14 mouse cellular contexts compared by ENCODE assay signal in the genomic region with DNA sequence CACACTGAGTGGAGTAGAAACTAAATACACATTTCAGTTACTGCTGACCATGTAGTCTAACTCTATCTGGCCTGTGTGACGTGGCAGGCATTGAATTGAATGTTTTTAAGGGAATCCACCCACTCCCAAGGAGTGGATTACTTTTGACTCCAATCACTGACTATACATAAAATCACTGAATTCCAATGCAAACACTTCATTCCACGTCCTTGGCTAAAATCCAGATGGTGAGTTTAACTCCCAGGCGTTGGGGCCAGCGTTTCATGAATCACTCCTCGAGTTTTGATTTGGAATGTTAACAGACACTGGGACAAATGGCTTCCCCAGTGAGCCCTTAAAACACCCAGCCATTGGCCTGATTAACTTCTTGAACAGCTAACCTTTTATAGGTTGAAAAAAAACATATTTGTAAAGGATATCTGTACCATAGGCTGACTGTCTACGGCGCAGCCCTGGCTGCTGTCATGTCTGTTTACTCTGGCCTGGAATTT. TPM values are rescaled to one million over a fixed set of nuclear protein-coding genes. Genes with fewer than 3 reads are reported as not detected.
A peak's percentile ranks its signal among the peaks of the same experiment; 100 is the strongest.
DNase-seq lines count a peak whose midpoint lies in the region; ATAC-seq and TF ChIP-seq lines count a peak whose summit lies in the region.
"Had no signal": no experiment of that assay in that cellular context is flagged by ENCODE, and none has a peak within 500 bp of the region (broad histone marks: within the 10 kb centered on the region; RNA-seq: fewer than 3 reads in every experiment).

No protein-coding gene starts in this region.

- intact Hi-C loops in heart, postnatal 25 days (cut with DNase I) = no loop called here

- peak; percentile 63 for ATAC-seq in heart, embryonic 12.5 days (ENCODE audit: insufficient number of reproducible peaks, low FRiP score)
- peak; percentile 76 for ATAC-seq in lung, embryonic 15.5 days (ENCODE audit: borderline replicate concordance, extremely low read depth, low FRiP score, low TSS enrichment)
- peak; percentile 71 for ATAC-seq in limb, embryonic 13.5 days (ENCODE audit: low FRiP score, low read depth)
- no peak for ATAC-seq in forebrain, postnatal 0 days
- no peak for ATAC-seq in hindbrain, embryonic 11.5 days (ENCODE audit: low FRiP score)

- peaks cover 8% of the 10 kb centered on the region; the same call in 1 of the 2 replicates for H3K36me3 ChIP-seq in heart, embryonic 12.5 days
- no peaks in the 10 kb centered on the region for H3K36me3 ChIP-seq in lung, embryonic 15.5 days
- no peaks in the 10 kb centered on the region for H3K36me3 ChIP-seq in limb, embryonic 13.5 days
- no peaks in the 10 kb centered on the region for H3K36me3 ChIP-seq in forebrain, postnatal 0 days (ENCODE audit: insufficient read depth)
- no peaks in the 10 kb centered on the region for H3K36me3 ChIP-seq in hindbrain, embryonic 11.5 days (ENCODE audit: control insufficient read depth, insufficient read depth, low read length)
- H3K36me3 ChIP-seq: embryonic facial prominence, embryonic 15.5 days; hindbrain, embryonic 13.5 days had no signal

- WGBS in heart, embryonic 12.5 days = 38% methylated on average over 7 of the region's 7 CpGs
- WGBS in lung, embryonic 15.5 days = 14% methylated on average over 7 of the region's 7 CpGs
- WGBS in limb, embryonic 13.5 days = 19% methylated on average over 7 of the region's 7 CpGs
- WGBS in forebrain, postnatal 0 days = 73% methylated on average over 7 of the region's 7 CpGs
- 83% methylated on average over 7 of the region's 7 CpGs for WGBS in hindbrain, embryonic 11.5 days

- peak overlapping the region; percentile 78 for H3K27ac ChIP-seq in heart, embryonic 12.5 days (ENCODE audit: poor library complexity, severe bottlenecking)
- peak overlapping the region; percentile 77 for H3K27ac ChIP-seq in lung, embryonic 15.5 days
- peak overlapping the region; percentile 63; the same call in 1 of the 2 replicates for H3K27ac ChIP-seq in limb, embryonic 13.5 days
- H3K27ac ChIP-seq in forebrain, postnatal 0 days (ENCODE audit: low read depth, low read length) = no peak overlapping the region
- no peak overlapping the region for H3K27ac ChIP-seq in hindbrain, embryonic 11.5 days (ENCODE audit: low read depth, low read length)
- H3K27ac ChIP-seq: embryonic facial prominence, embryonic 15.5 days; hindbrain, embryonic 13.5 days; macrophage had no signal

- H3K9me3 ChIP-seq in heart, embryonic 12.5 days (replicated peaks) = no peaks in the 10 kb centered on the region
- no peaks in the 10 kb centered on the region for H3K9me3 ChIP-seq in lung, embryonic 15.5 days
- no peaks in the 10 kb centered on the region for H3K9me3 ChIP-seq in limb, embryonic 13.5 days
- no peaks in the 10 kb centered on the region for H3K9me3 ChIP-seq in forebrain, postnatal 0 days (ENCODE audit: low read length)
- H3K9me3 ChIP-seq in hindbrain, embryonic 11.5 days (ENCODE audit: control insufficient read depth, low read length) = no peaks in the 10 kb centered on the region
- H3K9me3 ChIP-seq: embryonic facial prominence, embryonic 15.5 days; hindbrain, embryonic 13.5 days had no signal

- no peak overlapping the region for H3K4me3 ChIP-seq in heart, embryonic 12.5 days
- no peak overlapping the region for H3K4me3 ChIP-seq in lung, embryonic 15.5 days
- no peak overlapping the region for H3K4me3 ChIP-seq in limb, embryonic 13.5 days
- H3K4me3 ChIP-seq in forebrain, postnatal 0 days (ENCODE audit: low read depth, low read length) = no peak overlapping the region
- H3K4me3 ChIP-seq in hindbrain, embryonic 11.5 days (ENCODE audit: low read depth, low read length) = no peak overlapping the region
- H3K4me3 ChIP-seq: embryonic facial prominence, embryonic 15.5 days; hindbrain, embryonic 13.5 days had no signal

- no peak for DNase-seq in heart, postnatal 25 days (ENCODE audit: low spot score)
- no peak for DNase-seq in lung, postnatal 14 days
- DNase-seq in yolk sac, embryonic 10.5 days (ENCODE audit: low spot score) = peak; percentile 23
- no peak for DNase-seq in forebrain, postnatal 0 days
- DNase-seq in hindbrain, embryonic 11.5 days (ENCODE audit: low spot score) = no peak
- DNase-seq: cerebellum, adult 9-10 months; kidney, postnatal 4 days; thymus, postnatal 14 days had no signal

- peaks cover 28% of the 10 kb centered on the region for H3K4me1 ChIP-seq in heart, embryonic 12.5 days (replicated peaks)
- peaks cover 28% of the 10 kb centered on the region for H3K4me1 ChIP-seq in lung, embryonic 15.5 days
- H3K4me1 ChIP-seq in limb, embryonic 13.5 days = peaks cover 40% of the 10 kb centered on the region
- no peaks in the 10 kb centered on the region for H3K4me1 ChIP-seq in forebrain, postnatal 0 days (ENCODE audit: insufficient read depth)
- H3K4me1 ChIP-seq in hindbrain, embryonic 11.5 days (replicated peaks; ENCODE audit: control insufficient read depth, insufficient read depth, low read length) = no peaks in the 10 kb centered on the region
- H3K4me1 ChIP-seq: hindbrain, embryonic 13.5 days had no signal

- no peak overlapping the region for H3K4me2 ChIP-seq in heart, embryonic 12.5 days
- H3K4me2 ChIP-seq in lung, embryonic 15.5 days = no peak overlapping the region; the same call in 1 of the 2 replicates
- peak overlapping the region; percentile 17; the same call in 1 of the 2 replicates for H3K4me2 ChIP-seq in limb, embryonic 13.5 days (replicated peaks)
- H3K4me2 ChIP-seq in forebrain, postnatal 0 days (ENCODE audit: low read depth) = no peak overlapping the region
- H3K4me2 ChIP-seq in hindbrain, embryonic 11.5 days (replicated peaks; ENCODE audit: low read depth, low read length) = no peak overlapping the region
- H3K4me2 ChIP-seq: embryonic facial prominence, embryonic 15.5 days; hindbrain, embryonic 13.5 days had no signal

- TF ChIP-seq CTCF in forebrain, postnatal 0 days (IDR thresholded peaks at IDR 0.05; ENCODE audit: low read depth) = no peak

- no peak overlapping the region for H3K9ac ChIP-seq in heart, embryonic 12.5 days
- H3K9ac ChIP-seq in lung, embryonic 15.5 days = no peak overlapping the region
- H3K9ac ChIP-seq in limb, embryonic 13.5 days = no peak overlapping the region
- H3K9ac ChIP-seq in forebrain, postnatal 0 days = no peak overlapping the region
- H3K9ac ChIP-seq in hindbrain, embryonic 11.5 days (ENCODE audit: low read depth, low read length) = no peak overlapping the region
- H3K9ac ChIP-seq: embryonic facial prominence, embryonic 15.5 days; hindbrain, embryonic 13.5 days had no signal

- no peaks in the 10 kb centered on the region for H3K27me3 ChIP-seq in heart, embryonic 12.5 days (replicated peaks)
- H3K27me3 ChIP-seq in lung, embryonic 15.5 days = no peaks in the 10 kb centered on the region
- no peaks in the 10 kb centered on the region for H3K27me3 ChIP-seq in limb, embryonic 13.5 days
- no peaks in the 10 kb centered on the region for H3K27me3 ChIP-seq in forebrain, postnatal 0 days (ENCODE audit: insufficient read depth, low read length)
- no peaks in the 10 kb centered on the region for H3K27me3 ChIP-seq in hindbrain, embryonic 11.5 days (ENCODE audit: control insufficient read depth, insufficient read depth, low read length)
- H3K27me3 ChIP-seq: embryonic facial prominence, embryonic 15.5 days; hindbrain, embryonic 13.5 days had no signal

RNA-seq across cellular contexts. Expression of gene Slc38a4, which starts 13.7 kb away (rescaled TPM):
- polyA plus RNA-seq in heart, embryonic 12.5 days (2016; fragmentation: Nextera tagmentation; extraction: Ambion mirVana) = 159 and 174 TPM in 2 replicates
- total RNA-seq in heart, postnatal 25 days (2021) = 10 to 100 TPM; 10.6 to 17.1 TPM
- polyA plus RNA-seq in lung, embryonic 15.5 days (2015; fragmentation: Nextera tagmentation; extraction: Ambion mirVana) = 70.0 and 74.0 TPM in 2 replicates
- 76.7 and 85.9 TPM in 2 replicates for polyA plus RNA-seq in limb, embryonic 13.5 days (2015; fragmentation: Nextera tagmentation; extraction: Ambion mirVana)
- total RNA-seq in forebrain, postnatal 0 days (2014; rRNA removed) = 4.2 and 4.4 TPM in 2 replicates
- 2.8 TPM in 2 replicates for polyA plus RNA-seq in forebrain, postnatal 0 days (2015; fragmentation: Nextera tagmentation; extraction: Ambion mirVana)
- 36.3 and 39.7 TPM in 2 replicates for polyA plus RNA-seq in hindbrain, embryonic 11.5 days (2014; fragmentation: Nextera tagmentation; extraction: Ambion mirVana)
- polyA plus RNA-seq: macrophage had no signal

Comparison
In these comparisons a context has a peak if more than half of its experiments do, and no peak if none do; other contexts are left out.
1. ATAC-seq: peak in heart, embryonic 12.5 days (single experiment), lung, embryonic 15.5 days (single experiment) and limb, embryonic 13.5 days (single experiment); none in forebrain, postnatal 0 days (single experiment) and hindbrain, embryonic 11.5 days (single experiment).
2. H3K27ac ChIP-seq: peak in heart, embryonic 12.5 days (single experiment), lung, embryonic 15.5 days (single experiment) and limb, embryonic 13.5 days (single experiment); none in forebrain, postnatal 0 days (single experiment) and hindbrain, embryonic 11.5 days (single experiment).